Mouse (Mus musculus): ENCODE results near the gene Ldb1. TPM values are rescaled to one million over a fixed set of nuclear protein-coding genes. Genes with fewer than 3 reads are reported as not detected.

Ldb1 gene
- polyA plus RNA-seq, 1 experiment from 2014 or later: 74.6 TPM

GRCm38 (mm10) chr19:46050462-46050861 lies 5.4 kb upstream of the Ldb1 start:
- Histone ChIP-seq H3K27ac (ENCODE audit: low read depth) (no peak overlapping the region), H3K9me3 (ENCODE audit: control insufficient read depth, low read length) (no peaks in the 10 kb centered on the region), H3K4me1 (replicated peaks; ENCODE audit: control insufficient read depth, insufficient read depth, low read length) (peaks cover 12% of the 10 kb centered on the region), H3K27me3 (replicated peaks; ENCODE audit: control insufficient read depth, insufficient read depth, low read length) (no peaks in the 10 kb centered on the region), H3K4me3 (ENCODE audit: low read depth, low read length) (no peak overlapping the region), H3K36me3 (ENCODE audit: control insufficient read depth, insufficient read depth, low read length) (no peaks in the 10 kb centered on the region), H3K4me2 (ENCODE audit: low read length) (no peak overlapping the region), H3K9ac (ENCODE audit: low read length) (no peak overlapping the region)
- WGBS: 73% methylated on average over 2 of the region's 2 CpGs
- ATAC-seq (replicated peaks; ENCODE audit: low FRiP score, low TSS enrichment, low read depth): no peak
- DNase-seq (ENCODE audit: low spot score): no peak

- no peaks in the 10 kb centered on the region for H3K27me3 ChIP-seq (replicated peaks; ENCODE audit: control insufficient read depth, insufficient read depth, low read length)
- WGBS: 66% methylated on average over 4 of the region's 4 CpGs
- no peak overlapping the region for H3K4me2 ChIP-seq (ENCODE audit: low read length)
- peaks cover 15% of the 10 kb centered on the region for H3K4me1 ChIP-seq (replicated peaks; ENCODE audit: control insufficient read depth, insufficient read depth, low read length)
- H3K36me3 ChIP-seq (ENCODE audit: control insufficient read depth, insufficient read depth, low read length): no peaks in the 10 kb centered on the region
- H3K9me3 ChIP-seq (ENCODE audit: control insufficient read depth, low read length): no peaks in the 10 kb centered on the region
- H3K9ac ChIP-seq (ENCODE audit: low read length): no peak overlapping the region
- ATAC-seq (replicated peaks; ENCODE audit: low FRiP score, low TSS enrichment, low read depth): no peak
- H3K27ac ChIP-seq (ENCODE audit: low read depth): no peak overlapping the region
- no peak for DNase-seq (ENCODE audit: low spot score)
- H3K4me3 ChIP-seq (ENCODE audit: low read depth, low read length): no peak overlapping the region
Measured at GRCm38 (mm10) chr19:46049129-46049528, 4.1 kb upstream of the Ldb1 start.

- H3K36me3 ChIP-seq (ENCODE audit: control insufficient read depth, insufficient read depth, low read length): no peaks in the 10 kb centered on the region
- H3K27me3 ChIP-seq (replicated peaks; ENCODE audit: control insufficient read depth, insufficient read depth, low read length): no peaks in the 10 kb centered on the region
- no peak for DNase-seq (ENCODE audit: low spot score)
- no peak overlapping the region for H3K27ac ChIP-seq (ENCODE audit: low read depth)
- no peaks in the 10 kb centered on the region for H3K9me3 ChIP-seq (ENCODE audit: control insufficient read depth, low read length)
- 71% methylated on average over 2 of the region's 2 CpGs for WGBS
- no peak overlapping the region for H3K4me2 ChIP-seq (ENCODE audit: low read length)
- H3K4me1 ChIP-seq (replicated peaks; ENCODE audit: control insufficient read depth, insufficient read depth, low read length): peaks cover 32% of the 10 kb centered on the region
- no peak overlapping the region for H3K9ac ChIP-seq (ENCODE audit: low read length)
- ATAC-seq (replicated peaks; ENCODE audit: low FRiP score, low TSS enrichment, low read depth): no peak
- H3K4me3 ChIP-seq (ENCODE audit: low read depth, low read length): no peak overlapping the region
Measured at GRCm38 (mm10) chr19:46047426-46047825, 2.4 kb upstream of the Ldb1 start.

GRCm38 (mm10) chr19:46046621-46047025 lies 1.6 kb upstream of the Ldb1 start:
- Histone ChIP-seq H3K4me1 (replicated peaks; ENCODE audit: control insufficient read depth, insufficient read depth, low read length) (peaks cover 40% of the 10 kb centered on the region), H3K27ac (ENCODE audit: low read depth) (peak overlapping the region; percentile 93), H3K9ac (ENCODE audit: low read length) (no peak overlapping the region), H3K27me3 (replicated peaks; ENCODE audit: control insufficient read depth, insufficient read depth, low read length) (no peaks in the 10 kb centered on the region), H3K4me2 (ENCODE audit: low read length) (peak overlapping the region; percentile 100), H3K9me3 (ENCODE audit: control insufficient read depth, low read length) (no peaks in the 10 kb centered on the region), H3K36me3 (ENCODE audit: control insufficient read depth, insufficient read depth, low read length) (no peaks in the 10 kb centered on the region), H3K4me3 (ENCODE audit: low read depth, low read length) (no peak overlapping the region)
- ATAC-seq (replicated peaks; ENCODE audit: low FRiP score, low TSS enrichment, low read depth): no peak
- 6% methylated on average over 10 of the region's 10 CpGs for WGBS
- DNase-seq (ENCODE audit: low spot score): no peak

- no peaks in the 10 kb centered on the region for H3K27me3 ChIP-seq (replicated peaks; ENCODE audit: control insufficient read depth, insufficient read depth, low read length)
- WGBS: 2% methylated on average over 5 of the region's 7 CpGs
- peak overlapping the region; percentile 93 for H3K27ac ChIP-seq (ENCODE audit: low read depth)
- no peaks in the 10 kb centered on the region for H3K36me3 ChIP-seq (ENCODE audit: control insufficient read depth, insufficient read depth, low read length)
- ATAC-seq (replicated peaks; ENCODE audit: low FRiP score, low TSS enrichment, low read depth) (peak; percentile 34), DNase-seq (ENCODE audit: low spot score) (peak; percentile 84)
- H3K9ac ChIP-seq (ENCODE audit: low read length): peak overlapping the region; percentile 93
- H3K4me1 ChIP-seq (replicated peaks; ENCODE audit: control insufficient read depth, insufficient read depth, low read length): peaks cover 48% of the 10 kb centered on the region
- no peaks in the 10 kb centered on the region for H3K9me3 ChIP-seq (ENCODE audit: control insufficient read depth, low read length)
- H3K4me3 ChIP-seq (ENCODE audit: low read depth, low read length): peak overlapping the region; percentile 87
- H3K4me2 ChIP-seq (ENCODE audit: low read length): peak overlapping the region; percentile 100
Measured at GRCm38 (mm10) chr19:46045696-46046311, 790 bp upstream of the Ldb1 start.

GRCm38 (mm10) chr19:46044271-46044992 lies 582 bp downstream of the Ldb1 start, which contains the start of gene Pprc1:
Pprc1 (plus strand) TSS chr19:46044886.
- DNase-seq (ENCODE audit: low spot score): no peak
- Histone ChIP-seq H3K36me3 (ENCODE audit: control insufficient read depth, insufficient read depth, low read length) (no peaks in the 10 kb centered on the region), H3K4me3 (ENCODE audit: low read depth, low read length) (peak within 1 kb of the TSS; percentile 87), H3K9me3 (ENCODE audit: control insufficient read depth, low read length) (no peaks in the 10 kb centered on the region), H3K9ac (ENCODE audit: low read length) (peak within 1 kb of the TSS; percentile 93), H3K27ac (ENCODE audit: low read depth) (peak within 1 kb of the TSS; percentile 93), H3K27me3 (replicated peaks; ENCODE audit: control insufficient read depth, insufficient read depth, low read length) (no peaks in the 10 kb centered on the region), H3K4me1 (replicated peaks; ENCODE audit: control insufficient read depth, insufficient read depth, low read length) (peaks cover 59% of the 10 kb centered on the region), H3K4me2 (ENCODE audit: low read length) (peak within 1 kb of the TSS; percentile 100)
- ATAC-seq (replicated peaks; ENCODE audit: low FRiP score, low TSS enrichment, low read depth): peak; percentile 16; the same call in 1 of the 2 replicates
- WGBS: under 1% methylated on average over 33 of the region's 34 CpGs

- ATAC-seq (replicated peaks; ENCODE audit: low FRiP score, low TSS enrichment, low read depth): no peak
- Histone ChIP-seq H3K4me3 (ENCODE audit: low read depth, low read length) (peak overlapping the region; percentile 87), H3K9me3 (ENCODE audit: control insufficient read depth, low read length) (no peaks in the 10 kb centered on the region), H3K36me3 (ENCODE audit: control insufficient read depth, insufficient read depth, low read length) (no peaks in the 10 kb centered on the region), H3K27ac (ENCODE audit: low read depth) (peak overlapping the region; percentile 93; the same call in 1 of the 2 replicates), H3K27me3 (replicated peaks; ENCODE audit: control insufficient read depth, insufficient read depth, low read length) (no peaks in the 10 kb centered on the region), H3K9ac (ENCODE audit: low read length) (no peak overlapping the region), H3K4me1 (replicated peaks; ENCODE audit: control insufficient read depth, insufficient read depth, low read length) (peaks cover 61% of the 10 kb centered on the region), H3K4me2 (ENCODE audit: low read length) (peak overlapping the region; percentile 100)
- DNase-seq (ENCODE audit: low spot score): no peak
- WGBS: 55% methylated on average over 7 of the region's 7 CpGs
Measured at GRCm38 (mm10) chr19:46043380-46043779, 1.6 kb downstream of the Ldb1 start.

- peaks cover 70% of the 10 kb centered on the region for H3K4me1 ChIP-seq (replicated peaks; ENCODE audit: control insufficient read depth, insufficient read depth, low read length)
- H3K27ac ChIP-seq (ENCODE audit: low read depth): peak overlapping the region; percentile 93
- peak overlapping the region; percentile 100 for H3K4me2 ChIP-seq (ENCODE audit: low read length)
- DNase-seq (ENCODE audit: low spot score): peak; percentile 65
- no peaks in the 10 kb centered on the region for H3K27me3 ChIP-seq (replicated peaks; ENCODE audit: control insufficient read depth, insufficient read depth, low read length)
- H3K9me3 ChIP-seq (ENCODE audit: control insufficient read depth, low read length): no peaks in the 10 kb centered on the region
- H3K9ac ChIP-seq (ENCODE audit: low read length): peak overlapping the region; percentile 44
- H3K36me3 ChIP-seq (ENCODE audit: control insufficient read depth, insufficient read depth, low read length): no peaks in the 10 kb centered on the region
- peak overlapping the region; percentile 25 for H3K4me3 ChIP-seq (ENCODE audit: low read depth, low read length)
- ATAC-seq (replicated peaks; ENCODE audit: low FRiP score, low TSS enrichment, low read depth): no peak
- WGBS: 3% methylated on average over 6 of the region's 6 CpGs
Measured at GRCm38 (mm10) chr19:46042476-46043011, 2.5 kb downstream of the Ldb1 start.

Measured in intestine, embryonic 14.5 days (tissue).